Mouse (Mus musculus): ENCODE measurements around the gene Shtn1. TPM values are rescaled to one million over a fixed set of nuclear protein-coding genes. Genes with fewer than 3 reads are reported as not detected.

Gene Shtn1
- polyA plus RNA-seq, 1 experiment from 2014 or later: 2.7 TPM

GRCm38 (mm10) chr19:58942841-58943828 lies 132.8 kb downstream of the Shtn1 start, which contains the start of the genes Eno4 and Hspa12a:
TSS of gene Eno4 (plus strand) at chr19:58943425.
TSS of gene Hspa12a (minus strand) at chr19:58943654.
- peak; percentile 96 for ATAC-seq (ENCODE audit: insufficient read depth, low FRiP score, low TSS enrichment)

GRCm38 (mm10) chr19:58933062-58933461 lies 142.8 kb downstream of the Shtn1 start:
- H3K4me1 ChIP-seq (ENCODE audit: control insufficient read depth, insufficient read depth, low read length): no peaks in the 10 kb centered on the region
- H3K9ac ChIP-seq (ENCODE audit: low read length): no peak overlapping the region
- H3K27me3 ChIP-seq (ENCODE audit: control insufficient read depth, insufficient read depth, low read length): peaks cover 38% of the 10 kb centered on the region
- no peak overlapping the region for H3K27ac ChIP-seq (ENCODE audit: low read depth, low read length)
- WGBS: 2% methylated on average over 4 of the region's 4 CpGs
- no peak for DNase-seq (ENCODE audit: low spot score)
- no peak overlapping the region for H3K4me3 ChIP-seq (ENCODE audit: low read depth, low read length)
- ATAC-seq (ENCODE audit: insufficient read depth, low FRiP score, low TSS enrichment): no peak
- no peaks in the 10 kb centered on the region for H3K9me3 ChIP-seq (ENCODE audit: control insufficient read depth, low read length)
- H3K36me3 ChIP-seq (ENCODE audit: control insufficient read depth, insufficient read depth, low read length): no peaks in the 10 kb centered on the region
- H3K4me2 ChIP-seq (ENCODE audit: low read depth): no peak overlapping the region

More at GRCm38 (mm10) chr19:58942841-58943828, 132.8 kb downstream of the Shtn1 start, which contains the start of the genes Eno4 and Hspa12a:
- WGBS: under 1% methylated on average over 65 of the region's 65 CpGs
- Histone ChIP-seq H3K4me3 (ENCODE audit: low read depth, low read length) (peak within 1 kb of the TSS; percentile 67), H3K4me2 (ENCODE audit: low read depth) (peak within 1 kb of the TSS; percentile 72), H3K4me1 (ENCODE audit: control insufficient read depth, insufficient read depth, low read length) (peaks cover 4% of the 10 kb centered on the region; the same call in 1 of the 2 replicates), H3K27ac (ENCODE audit: low read depth, low read length) (no peak within 1 kb of the TSS), H3K27me3 (ENCODE audit: control insufficient read depth, insufficient read depth, low read length) (0 out of 2 replicates have a peak, but pooled peaks cover 5% of the 10 kb centered on the region), H3K9me3 (ENCODE audit: control insufficient read depth, low read length) (no peaks in the 10 kb centered on the region), H3K9ac (ENCODE audit: low read length) (peak within 1 kb of the TSS; percentile 84), H3K36me3 (ENCODE audit: control insufficient read depth, insufficient read depth, low read length) (no peaks in the 10 kb centered on the region)
- DNase-seq (ENCODE audit: low spot score): peak; percentile 97

DNA sequence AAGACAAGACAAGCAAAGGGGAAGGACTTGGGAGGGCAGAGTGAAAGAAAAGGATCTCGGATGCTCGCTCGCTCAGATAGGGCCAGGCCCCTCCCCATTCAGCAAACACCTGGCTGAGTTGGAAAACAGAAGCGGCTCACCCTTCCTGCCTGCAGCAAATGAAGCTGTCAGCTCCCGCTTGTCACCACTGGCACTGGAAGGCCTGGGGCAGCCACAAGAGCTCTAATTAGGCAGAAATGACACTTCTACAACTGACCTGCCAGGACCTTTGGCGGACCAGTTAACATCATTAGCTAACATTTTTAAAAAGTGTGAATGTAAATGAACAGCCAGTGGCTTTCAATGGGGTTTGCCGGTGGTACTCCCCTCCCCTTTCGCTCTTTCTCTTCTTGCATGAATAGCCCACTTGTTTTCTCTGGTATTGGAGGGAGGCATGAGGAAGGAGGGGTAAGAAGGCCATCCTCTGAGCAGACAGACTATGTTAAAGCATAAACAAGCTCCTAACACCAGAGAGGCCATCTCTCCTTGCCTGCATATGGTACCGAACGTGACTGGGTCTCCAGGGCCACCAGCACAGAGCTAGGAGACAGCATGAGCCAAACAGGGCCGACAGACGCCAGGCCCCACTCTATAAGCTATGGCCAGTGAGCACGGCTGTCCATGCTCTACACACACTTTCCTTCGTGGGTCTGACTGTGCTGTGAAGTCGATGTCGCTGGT lies 144.7 kb downstream of the Shtn1 start:
- Histone ChIP-seq H3K27ac (ENCODE audit: low read depth, low read length) (no peak overlapping the region), H3K4me2 (ENCODE audit: low read depth) (no peak overlapping the region), H3K9me3 (ENCODE audit: control insufficient read depth, low read length) (no peaks in the 10 kb centered on the region), H3K36me3 (ENCODE audit: control insufficient read depth, insufficient read depth, low read length) (no peaks in the 10 kb centered on the region), H3K9ac (ENCODE audit: low read length) (no peak overlapping the region), H3K4me1 (ENCODE audit: control insufficient read depth, insufficient read depth, low read length) (no peaks in the 10 kb centered on the region), H3K27me3 (ENCODE audit: control insufficient read depth, insufficient read depth, low read length) (peaks cover 38% of the 10 kb centered on the region), H3K4me3 (ENCODE audit: low read depth, low read length) (no peak overlapping the region)
- 19% methylated on average over 16 of the region's 16 CpGs for WGBS
- DNase-seq (ENCODE audit: low spot score) (no peak), ATAC-seq (ENCODE audit: insufficient read depth, low FRiP score, low TSS enrichment) (no peak)

Other genes with a start within 250 kb of the Shtn1 start
- gene Eno4, start 132.7 kb downstream of the Shtn1 start, polyA plus RNA-seq (2014; fragmentation: Nextera tagmentation; extraction: Ambion mirVana): 0.42 and 0.68 TPM in 2 replicates
- gene Hspa12a, start 132.4 kb downstream of the Shtn1 start, polyA plus RNA-seq (2014; fragmentation: Nextera tagmentation; extraction: Ambion mirVana): 27.8 and 28.3 TPM in 2 replicates
- gene Vax1, start 94.0 kb upstream of the Shtn1 start, polyA plus RNA-seq (2014; fragmentation: Nextera tagmentation; extraction: Ambion mirVana): not detected in 2 replicates
- not detected in 2 replicates for gene Kcnk18, start 143.1 kb upstream of the Shtn1 start, polyA plus RNA-seq (2014; fragmentation: Nextera tagmentation; extraction: Ambion mirVana)
- gene Slc18a2, start 184.8 kb upstream of the Shtn1 start, polyA plus RNA-seq (2014; fragmentation: Nextera tagmentation; extraction: Ambion mirVana): 14.9 and 15.9 TPM in 2 replicates
- gene Rps12-ps3, start 246.2 kb upstream of the Shtn1 start, polyA plus RNA-seq (2014; fragmentation: Nextera tagmentation; extraction: Ambion mirVana): 29.1 and 41.2 TPM in 2 replicates

Measured in neural tube, embryonic 11.5 days (tissue).